Mouse (Mus musculus): ENCODE results near the gene Carhsp1.

The Carhsp1 gene

DNA sequence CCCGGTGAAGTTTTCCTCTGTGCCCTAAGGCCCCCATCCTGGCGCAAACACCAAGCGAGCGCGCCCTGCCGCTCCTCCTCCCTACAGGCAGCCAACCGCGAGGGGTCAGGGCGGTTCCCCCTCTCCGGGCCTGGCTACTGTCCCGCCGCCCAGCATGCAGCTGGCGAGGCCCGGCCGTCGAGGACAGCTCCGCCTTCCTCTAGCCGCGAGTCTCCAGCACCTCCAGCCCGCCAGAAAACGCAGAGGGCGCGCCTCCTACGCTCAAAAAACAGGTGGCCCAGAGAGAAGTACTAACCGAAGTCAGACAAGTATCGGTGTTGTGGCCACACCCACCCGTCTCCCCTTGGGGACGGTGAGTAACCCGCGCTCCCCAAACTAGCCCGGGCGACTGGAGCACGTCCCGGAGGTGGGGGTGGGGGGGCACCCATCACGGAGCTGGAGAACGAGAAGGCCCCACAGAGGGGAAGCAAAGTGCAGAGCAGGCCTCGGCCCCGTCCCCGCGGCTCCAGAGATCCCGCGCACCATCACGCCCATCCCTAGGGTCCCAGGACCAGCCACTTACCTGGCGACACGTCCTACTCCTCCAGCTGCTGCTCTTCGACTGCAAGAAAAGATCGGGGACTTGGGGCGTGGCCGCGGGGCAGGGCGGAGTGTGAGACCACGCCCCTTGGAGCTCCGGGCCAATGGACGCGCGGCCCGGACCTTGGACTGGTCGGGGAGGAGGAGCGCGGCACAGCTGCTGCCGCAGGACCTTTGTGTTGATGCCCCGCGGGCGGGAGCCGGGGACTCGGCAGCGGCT lies at the start of gene Carhsp1:
Gene Carhsp1, minus strand, starts transcription at position 605 of the 799 bp plus-strand sequence.
- DNase-seq (ENCODE audit: low read depth, low spot score) = peak; percentile 92

DNA sequence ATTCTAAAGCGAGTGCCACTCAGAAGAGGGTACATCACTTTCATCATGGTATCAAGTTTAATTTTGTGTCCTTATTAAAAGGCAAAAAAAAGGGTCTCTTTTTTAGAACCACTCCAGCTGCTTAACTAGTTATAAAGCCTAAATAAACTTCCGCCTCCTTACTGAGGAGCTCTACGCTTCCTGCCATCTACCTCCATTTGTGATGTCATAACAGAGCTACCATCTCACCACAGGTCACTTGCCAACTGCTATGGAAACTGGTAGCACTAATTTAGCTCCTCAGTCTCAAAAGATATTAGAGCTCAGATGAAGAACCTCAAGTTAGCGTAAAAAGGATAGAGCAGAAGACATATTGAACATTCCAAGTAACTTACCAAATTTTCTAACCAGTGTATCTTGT lies 48.5 kb upstream of the Carhsp1 start:
- no peak for DNase-seq (ENCODE audit: low read depth, low spot score)

DNA sequence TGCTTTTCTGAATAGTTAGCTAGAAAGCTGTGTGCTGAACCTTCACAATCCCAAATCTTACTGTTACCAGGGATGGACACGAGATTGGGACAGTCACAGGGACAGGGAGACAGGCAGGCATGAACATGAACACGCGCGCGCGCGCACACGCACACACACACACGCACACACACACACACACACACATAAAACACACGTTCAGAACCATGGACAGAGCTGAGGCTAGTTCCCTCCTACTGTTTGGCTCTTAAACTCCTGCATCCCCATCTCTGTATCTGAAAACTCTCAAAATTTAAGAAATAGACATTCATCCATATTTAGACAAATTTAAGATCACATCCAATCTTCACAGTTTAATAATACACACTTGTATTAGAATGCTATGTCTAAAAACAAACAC lies 45.8 kb upstream of the Carhsp1 start:
- no peak for DNase-seq (ENCODE audit: low read depth, low spot score)

DNA sequence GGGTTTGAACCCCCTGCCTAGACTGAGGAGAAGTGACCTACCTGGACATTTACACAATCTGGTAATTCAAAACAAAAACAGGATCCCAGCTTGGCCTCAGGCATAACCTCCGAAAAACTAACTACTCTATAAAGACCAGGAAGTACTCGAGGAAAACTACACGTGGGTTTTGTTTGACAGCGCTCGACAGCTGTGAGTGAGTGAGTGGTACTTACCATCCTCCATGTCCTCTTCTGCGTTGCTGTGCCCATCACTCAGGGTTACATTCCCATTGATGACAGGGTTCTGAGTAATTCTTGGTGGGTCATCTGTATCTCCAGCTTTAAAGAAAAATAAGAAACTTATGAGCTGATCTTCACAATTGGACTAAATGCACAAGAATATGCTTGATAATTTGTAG lies 44.3 kb upstream of the Carhsp1 start:
- DNase-seq (ENCODE audit: low read depth, low spot score) = no peak

DNA sequence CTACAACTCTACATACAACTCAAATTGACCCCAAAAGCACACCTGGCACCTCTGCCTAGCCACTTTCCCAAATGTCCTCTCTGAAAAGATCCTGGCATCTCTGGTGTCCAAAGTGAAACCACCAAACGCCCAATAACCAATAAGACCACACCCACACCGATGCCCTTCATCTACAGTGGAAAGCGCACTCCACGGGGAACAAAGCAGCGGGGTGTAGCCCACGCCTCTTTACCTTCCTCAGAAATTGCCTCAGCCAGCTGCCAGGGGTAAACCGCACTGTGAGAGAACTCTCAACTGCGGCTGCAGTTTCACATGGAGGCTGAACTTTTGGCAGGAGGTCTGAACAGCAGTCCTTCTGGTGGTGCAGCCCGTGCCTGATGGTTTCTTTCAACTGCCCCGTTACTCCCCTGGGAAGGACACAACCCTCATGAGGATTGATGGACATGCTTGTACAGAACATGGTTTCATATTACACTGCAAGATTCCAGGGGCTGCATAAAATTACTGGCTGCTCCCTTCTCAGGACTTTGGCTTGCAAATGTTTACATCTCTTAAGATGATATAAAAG lies 43.6 kb upstream of the Carhsp1 start:
- DNase-seq (ENCODE audit: low read depth, low spot score) = peak; percentile 27

DNA sequence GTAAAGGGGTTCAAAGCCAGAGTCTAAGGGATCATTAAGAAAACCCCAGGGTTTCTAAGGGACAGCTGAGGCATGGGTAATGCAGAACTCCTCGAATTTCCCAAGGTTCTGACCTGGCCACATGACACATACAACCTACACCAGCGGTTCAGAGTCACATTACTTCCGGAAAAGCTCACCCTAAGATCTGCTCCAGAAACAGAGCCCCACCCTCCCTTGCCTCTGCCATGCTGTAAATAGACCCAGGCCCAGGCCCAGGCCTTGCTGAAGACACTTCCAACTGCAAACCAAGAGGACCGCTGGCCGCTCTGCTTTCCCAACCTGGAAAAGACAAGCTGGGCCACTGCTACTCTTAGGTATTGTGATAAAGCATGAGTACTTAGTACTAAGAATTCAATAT lies 42.9 kb upstream of the Carhsp1 start:
- no peak for DNase-seq (ENCODE audit: low read depth, low spot score)

DNA sequence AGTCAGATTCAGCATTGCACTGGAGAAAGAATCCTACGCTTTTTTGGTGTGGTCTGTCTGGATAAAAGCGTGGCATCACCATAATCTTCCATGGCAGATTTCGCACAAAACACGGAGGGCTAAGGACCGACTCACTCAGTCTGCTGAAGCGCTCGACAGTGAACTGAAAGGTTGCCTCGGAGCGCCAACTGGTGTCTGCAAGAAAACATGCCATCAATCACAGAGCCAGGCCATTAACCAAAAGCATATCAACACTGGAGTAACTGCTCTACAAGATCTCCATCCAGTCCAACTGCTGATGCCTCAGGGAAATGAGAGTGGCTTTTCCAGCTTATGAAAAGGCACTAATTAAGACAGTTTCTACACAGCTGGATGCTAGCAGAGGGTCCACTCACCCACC lies 40.0 kb upstream of the Carhsp1 start:
- DNase-seq (ENCODE audit: low read depth, low spot score) = no peak

DNA sequence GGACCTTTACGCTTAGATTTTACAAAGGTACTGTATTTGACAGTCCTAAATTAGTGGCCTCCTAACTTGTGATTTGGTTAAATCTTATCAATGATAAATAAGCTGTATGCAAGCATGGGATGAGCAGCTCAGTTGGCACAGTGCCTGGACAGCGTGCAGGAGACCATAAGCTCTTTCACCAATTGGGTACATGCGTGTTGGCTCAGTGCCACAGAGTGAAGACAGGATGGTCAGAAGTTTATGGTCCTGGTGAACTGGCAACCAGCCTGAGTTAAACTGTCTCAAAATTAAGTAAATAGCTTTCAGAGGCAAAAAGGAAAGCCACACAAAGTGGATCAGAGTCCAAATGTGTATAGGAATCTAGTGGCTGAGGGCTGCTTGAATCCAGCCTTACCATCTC lies 28.6 kb upstream of the Carhsp1 start:
- DNase-seq (ENCODE audit: low read depth, low spot score) = no peak

DNA sequence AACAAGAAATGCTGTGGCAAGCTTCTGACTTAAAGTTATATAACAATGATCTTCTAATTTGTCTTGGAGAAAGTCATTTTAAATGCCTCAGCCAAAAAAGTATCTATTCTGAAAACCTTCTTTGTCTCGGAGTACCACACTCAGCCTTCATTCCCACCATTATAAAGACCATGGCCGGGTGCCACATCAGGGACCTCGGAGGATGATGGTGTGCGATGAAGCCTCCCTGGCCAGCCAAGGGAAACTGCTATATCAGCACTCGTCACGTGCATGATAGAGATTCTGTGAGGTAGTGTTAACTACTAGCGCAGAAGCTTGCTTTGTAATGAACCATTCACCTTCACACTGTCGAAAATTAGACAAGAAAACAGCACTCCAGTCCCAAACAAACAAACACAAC lies 27.6 kb upstream of the Carhsp1 start:
- DNase-seq (ENCODE audit: low read depth, low spot score) = no peak

DNA sequence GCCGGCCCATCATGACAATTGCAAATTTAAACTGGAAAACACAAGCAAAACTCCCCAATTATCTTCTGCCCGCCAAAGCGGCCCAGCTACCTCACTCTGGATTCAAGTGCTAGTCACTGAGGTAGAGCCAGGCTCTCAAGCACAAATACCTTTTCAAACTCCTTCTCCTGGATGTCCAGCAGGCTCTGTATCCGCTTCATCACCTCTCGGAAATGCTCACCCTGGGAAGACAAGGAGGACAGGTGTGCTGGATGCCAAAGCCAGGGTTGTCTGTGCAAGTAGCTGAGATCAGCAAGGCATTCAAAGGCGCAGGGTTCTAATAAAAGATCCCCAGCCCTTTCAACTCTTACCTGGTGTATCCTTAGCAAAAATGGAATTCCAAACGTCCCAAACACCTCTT lies 19.3 kb upstream of the Carhsp1 start:
- no peak for DNase-seq (ENCODE audit: low read depth, low spot score)

DNA sequence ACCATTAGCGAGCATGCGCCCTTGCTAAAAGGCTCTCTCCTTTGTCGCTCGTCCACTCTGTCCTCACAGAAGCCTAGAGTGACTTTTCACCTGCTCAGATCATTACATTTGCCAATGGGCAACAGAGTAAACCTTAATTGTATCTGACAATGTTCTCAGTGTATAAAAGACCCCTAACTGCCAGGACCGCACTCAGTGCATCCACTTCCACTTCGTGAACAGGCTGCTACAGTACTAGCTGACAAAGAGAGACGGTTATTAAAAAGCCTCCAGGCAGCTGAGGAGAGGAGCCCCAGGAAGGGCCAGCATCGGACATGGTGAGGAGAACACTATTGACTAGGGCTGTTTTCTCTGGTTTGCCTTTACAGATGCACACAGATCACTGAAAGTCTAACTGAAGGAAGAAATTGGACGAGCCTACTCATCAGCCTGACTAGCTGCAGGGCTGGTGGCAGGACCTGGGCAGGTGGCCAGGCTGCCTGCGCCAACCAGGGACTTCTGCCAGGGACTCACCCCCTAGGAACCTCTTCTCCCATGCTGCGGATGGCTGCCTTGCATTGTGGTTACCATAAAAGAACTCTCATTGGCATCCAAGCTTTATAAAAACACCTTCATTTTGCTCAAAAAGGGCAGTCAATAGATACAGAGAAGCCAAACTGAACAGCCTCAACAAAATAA lies 18.2 kb upstream of the Carhsp1 start:
- no peak for DNase-seq (ENCODE audit: low read depth, low spot score)

DNA sequence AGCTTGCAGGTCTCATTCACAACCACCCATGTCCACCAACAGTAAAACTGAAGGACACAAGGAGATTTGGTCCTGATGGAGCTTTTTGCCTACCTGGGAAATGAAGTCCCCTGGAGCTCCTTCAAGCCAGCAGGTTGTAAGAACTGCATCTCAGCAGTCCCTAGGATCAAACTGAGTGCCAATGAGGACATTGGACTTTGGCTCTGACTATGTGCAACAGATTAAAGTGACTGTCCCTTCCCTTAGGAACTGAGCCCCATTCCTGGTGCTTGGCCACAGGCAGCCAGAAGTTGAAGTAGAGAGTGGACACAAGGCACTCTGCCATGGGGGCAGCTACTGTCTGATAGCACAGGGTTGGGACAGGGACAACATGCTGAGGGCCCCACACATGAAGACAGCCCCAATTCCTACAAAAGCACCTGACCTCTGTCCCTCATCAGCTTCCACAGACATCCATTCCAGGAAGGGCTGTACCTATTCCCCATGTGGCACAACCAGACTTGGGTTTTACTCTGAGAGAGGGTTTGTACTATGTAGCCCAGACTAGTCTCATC lies 15.7 kb upstream of the Carhsp1 start:
- DNase-seq (ENCODE audit: low read depth, low spot score) = no peak

DNA sequence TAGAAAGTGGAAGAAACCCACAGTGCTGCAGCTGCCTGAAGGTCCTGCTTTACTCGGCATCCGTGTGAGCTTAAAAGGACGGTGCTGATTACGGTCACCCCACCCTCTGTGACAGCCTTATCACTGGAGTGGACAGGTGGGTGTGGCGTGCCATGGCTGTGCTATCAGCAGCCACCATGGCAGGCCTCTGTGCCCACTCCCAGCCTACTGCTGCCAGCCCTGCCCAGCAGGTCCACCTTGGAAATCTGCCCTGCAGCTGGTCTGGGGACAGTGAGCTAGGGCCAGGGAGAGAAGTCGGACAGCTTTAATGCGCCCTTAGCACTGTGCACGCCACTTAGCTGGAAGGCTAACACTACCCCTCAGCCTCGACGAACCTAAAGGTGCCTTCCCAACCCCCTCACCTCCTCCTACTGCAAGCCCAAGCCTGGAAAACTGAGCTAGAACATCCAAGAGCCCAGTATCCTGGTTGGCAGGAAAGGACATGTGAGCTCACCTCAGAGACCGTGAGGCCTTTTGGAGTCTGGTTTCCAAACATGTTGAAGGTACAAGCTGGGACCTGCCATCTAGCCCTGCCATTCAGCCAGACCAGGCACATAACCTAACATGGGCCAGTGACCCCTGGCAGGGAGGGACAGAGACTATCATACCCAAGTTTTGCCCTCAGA lies 15.0 kb upstream of the Carhsp1 start:
- DNase-seq (ENCODE audit: low read depth, low spot score) = no peak

DNA sequence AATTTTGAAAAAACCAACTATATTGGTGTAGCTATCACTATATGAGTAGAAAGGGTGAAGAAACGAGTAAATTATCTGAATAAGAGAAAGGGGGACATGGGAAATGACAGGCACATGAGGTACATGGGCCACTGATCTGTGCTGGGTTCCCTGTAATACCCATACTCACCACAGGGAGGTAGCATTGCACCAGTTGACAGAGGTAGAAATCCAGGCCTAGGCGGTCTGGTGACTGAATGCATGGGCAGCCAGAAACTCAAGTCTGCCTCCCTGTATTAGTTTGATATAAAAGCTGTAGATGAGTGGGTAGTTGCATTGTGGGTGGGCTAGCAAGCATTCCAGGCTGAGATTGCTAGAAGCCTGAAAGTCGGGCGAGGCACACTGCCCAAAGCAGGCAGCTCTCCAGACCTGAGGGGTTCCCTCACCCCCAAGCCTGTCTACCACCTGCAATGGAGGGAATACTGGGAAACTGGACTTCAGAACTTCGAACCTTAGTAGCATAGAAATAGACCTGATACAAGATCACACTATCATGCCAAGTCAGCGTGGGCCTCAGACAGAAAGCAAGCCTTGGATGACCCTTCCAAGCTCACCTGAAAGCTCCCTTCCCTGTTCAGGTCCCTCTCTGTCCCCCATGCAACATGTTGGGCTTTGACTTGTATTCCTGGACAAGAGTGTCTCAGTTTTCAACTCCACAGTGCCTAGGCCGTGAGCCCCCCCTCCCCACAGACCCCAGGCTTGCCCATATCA lies 14.3 kb upstream of the Carhsp1 start:
- DNase-seq (ENCODE audit: low read depth, low spot score) = peak; percentile 57

DNA sequence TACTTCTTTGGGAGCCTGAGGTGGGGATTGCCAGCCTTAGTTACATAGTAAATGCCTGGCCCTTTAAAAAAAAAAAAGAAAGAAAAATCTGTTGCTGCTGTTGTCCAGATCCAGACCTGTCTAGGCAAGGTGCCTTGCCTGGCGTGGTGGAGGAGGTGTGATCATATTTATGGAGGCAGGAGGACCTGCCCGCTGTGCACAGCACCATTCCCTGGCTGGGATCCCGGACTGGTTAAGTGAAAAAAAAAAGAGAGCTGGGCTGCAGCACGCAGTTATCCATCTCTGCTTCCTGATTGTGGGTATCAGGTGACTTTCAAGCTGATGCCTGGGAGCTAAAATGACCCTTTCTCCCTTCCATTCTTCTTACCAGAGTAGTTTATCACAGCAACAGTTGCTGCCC lies 13.1 kb upstream of the Carhsp1 start:
- no peak for DNase-seq (ENCODE audit: low read depth, low spot score)

DNA sequence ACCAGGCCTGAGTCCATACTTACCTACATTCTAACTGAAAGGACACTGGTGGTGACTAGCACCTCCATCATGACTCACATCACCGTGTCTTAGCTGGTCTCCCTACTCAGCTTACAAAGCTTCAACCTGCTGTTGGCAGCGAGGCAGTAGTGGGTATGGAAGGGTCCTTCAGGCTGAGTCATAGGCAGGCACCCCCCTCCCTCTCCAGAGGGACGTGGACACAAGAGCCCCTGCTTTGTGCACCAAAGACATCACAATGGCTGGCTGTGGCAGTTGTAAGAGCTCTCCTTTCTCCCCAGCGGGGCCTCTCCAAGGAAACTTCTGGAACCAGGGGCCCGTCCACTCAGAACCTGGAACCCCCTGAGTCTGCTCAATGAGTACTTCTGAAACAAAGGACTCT lies 8.5 kb upstream of the Carhsp1 start, which contains the start of gene Gm5767:
Gene Gm5767, plus strand, starts transcription at position 301 of the 400 bp plus-strand sequence.
- DNase-seq (ENCODE audit: low read depth, low spot score) = no peak

DNA sequence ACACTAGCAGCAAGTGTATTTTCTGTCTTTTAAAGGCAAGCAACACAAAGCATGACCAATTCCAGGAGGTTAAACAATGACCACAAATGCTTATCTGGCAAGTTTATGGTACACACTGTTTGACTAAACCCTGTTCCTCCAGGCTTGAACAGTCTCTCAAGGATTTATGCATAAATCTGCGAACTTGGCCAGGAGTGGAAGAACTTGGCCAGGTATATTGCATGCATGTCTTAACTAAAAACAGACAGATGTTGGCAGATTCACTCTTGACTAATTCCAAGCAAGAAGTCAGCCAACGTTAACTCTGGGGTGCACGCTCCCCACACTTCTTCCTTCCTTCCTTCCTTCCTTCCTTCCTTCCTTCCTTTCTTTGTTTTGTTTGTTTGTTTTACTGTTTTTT lies 7.8 kb upstream of the Carhsp1 start:
- DNase-seq (ENCODE audit: low read depth, low spot score) = no peak

DNA sequence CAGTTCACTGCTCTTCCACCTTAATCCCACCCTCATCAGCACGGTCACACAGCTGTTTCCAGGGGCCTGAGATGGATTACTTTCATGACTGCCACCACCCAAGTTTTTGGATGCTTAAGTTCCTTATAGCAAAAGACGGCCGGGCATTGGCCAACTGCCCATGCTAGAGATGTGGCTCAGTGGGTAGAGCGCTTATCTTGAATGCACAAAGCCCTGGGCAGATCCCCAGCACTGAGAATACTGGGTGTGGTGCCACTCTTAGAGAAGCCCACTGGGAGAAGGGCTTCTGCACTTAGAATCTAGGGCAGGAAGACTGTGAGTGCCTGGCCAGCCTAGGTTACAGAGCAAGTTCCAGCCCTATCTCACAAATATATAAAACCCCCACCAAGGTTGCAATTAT lies 6.7 kb upstream of the Carhsp1 start:
- no peak for DNase-seq (ENCODE audit: low read depth, low spot score)

DNA sequence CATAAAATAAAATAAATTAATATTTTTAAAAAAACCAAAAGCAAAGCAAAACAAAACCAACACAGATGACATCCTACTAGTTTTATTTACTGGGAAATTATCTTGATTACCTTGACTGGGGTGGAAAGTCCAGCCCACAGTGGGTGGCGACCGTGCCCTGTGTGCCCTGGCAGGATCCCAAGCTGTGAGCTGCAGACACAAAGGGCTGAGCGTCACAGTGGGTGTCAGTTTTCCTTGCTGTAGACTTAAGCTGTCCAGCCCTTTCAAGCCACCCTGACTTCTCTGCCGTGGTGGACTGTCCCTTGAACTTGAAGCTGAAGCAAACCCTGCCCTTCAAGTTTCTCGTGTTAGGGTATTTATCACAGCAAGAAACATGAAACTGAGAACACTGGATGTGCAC lies 6.1 kb upstream of the Carhsp1 start:
- no peak for DNase-seq (ENCODE audit: low read depth, low spot score)

DNA sequence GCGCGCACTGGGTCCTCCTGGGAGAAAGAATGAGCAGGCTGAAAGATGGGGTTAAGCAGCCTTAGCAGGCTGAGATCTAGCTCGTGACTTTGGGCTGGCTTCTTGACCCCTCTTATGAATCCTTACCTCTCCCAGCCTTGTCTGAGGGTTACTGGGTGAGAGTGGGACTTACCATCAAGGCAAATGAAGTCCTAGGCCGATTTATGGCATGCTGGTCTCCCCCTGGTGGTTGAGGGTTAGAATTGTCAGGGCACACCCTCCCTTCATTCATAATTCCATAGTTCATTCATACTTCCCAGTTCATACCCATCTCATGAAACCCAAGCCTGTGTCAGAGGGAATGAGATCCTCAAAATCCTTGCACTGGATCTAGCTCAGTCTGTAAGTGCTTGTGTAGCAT lies 4.8 kb upstream of the Carhsp1 start:
- no peak for DNase-seq (ENCODE audit: low read depth, low spot score)

DNA sequence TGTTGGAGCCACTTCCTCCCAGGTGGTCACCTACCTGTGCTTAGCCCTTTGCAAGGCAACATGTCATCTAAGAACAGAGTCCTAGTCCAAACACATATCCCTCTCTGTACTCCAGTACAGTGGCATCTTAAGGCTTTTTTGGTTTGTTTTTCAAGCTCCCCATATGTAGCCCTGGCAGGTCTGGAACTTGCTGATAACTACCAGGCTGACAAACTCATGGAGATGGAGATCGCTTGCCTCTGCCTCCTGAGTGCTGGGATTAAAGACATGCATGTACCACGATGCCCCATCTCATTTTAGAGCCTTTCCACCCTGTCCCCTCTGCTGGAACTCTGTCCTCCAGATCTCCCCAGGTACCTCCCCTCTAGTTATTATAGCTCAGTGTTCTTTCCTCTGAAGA lies 4.3 kb upstream of the Carhsp1 start:
- DNase-seq (ENCODE audit: low read depth, low spot score) = no peak
